Comparison of ENCODE assay signal across 8 mouse cellular contexts in the genomic region with DNA sequence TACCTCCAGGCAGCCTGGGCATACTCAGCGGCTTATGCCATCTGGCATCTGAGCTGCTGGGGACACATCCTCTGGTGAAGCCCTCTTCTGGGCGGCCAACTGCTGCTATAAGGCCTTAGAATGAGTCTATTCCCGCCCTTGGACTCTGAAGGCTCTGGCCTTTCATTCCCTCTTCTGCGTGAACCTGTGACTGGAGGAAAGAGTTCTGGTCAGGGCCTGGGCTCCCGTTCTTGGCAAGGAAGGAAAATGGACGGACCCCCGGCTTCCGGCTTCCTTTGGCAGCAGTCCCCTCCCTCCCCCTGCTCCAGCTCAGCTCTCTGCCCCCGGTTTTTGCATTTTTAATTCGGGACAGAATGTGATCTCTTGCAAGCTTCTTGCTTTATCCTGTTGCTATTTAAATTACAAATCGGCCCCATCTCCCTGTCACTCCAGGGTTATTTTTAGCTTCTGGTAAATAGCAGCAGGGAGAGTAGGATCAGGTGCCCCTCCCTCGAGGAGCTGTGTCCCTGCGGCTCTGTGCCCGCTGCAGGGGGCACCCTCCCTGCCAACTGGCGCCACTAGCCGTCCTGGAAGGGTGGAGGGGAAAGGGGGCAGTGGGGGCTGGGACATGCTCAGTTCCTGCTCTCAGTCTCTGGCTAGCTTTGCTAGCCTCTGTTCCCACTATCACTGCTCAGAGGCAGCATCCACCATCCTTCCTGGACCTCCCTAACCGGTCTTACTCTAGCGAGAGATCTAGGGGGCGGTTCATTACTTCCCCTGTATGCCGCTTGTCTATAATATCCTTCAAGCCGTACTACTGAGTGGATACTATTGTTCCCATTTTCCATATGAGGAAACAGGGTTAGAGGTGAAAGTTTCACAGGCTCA. TPM values are rescaled to one million over a fixed set of nuclear protein-coding genes. Genes with fewer than 3 reads are reported as not detected.
DNase-seq lines count a peak whose midpoint lies in the region; ATAC-seq and TF ChIP-seq lines count a peak whose summit lies in the region.

No protein-coding gene starts in this region.

- TF ChIP-seq CTCF in small intestine, adult 2 months (IDR thresholded peaks at IDR 0.05; ENCODE audit: extremely low read depth, insufficient read length, insufficient replicate concordance, low read depth, low read length): no peak

- H3K4me2 ChIP-seq in kidney, embryonic 15.5 days: peak overlapping the region; percentile 32
- peak overlapping the region; percentile 40 for H3K4me2 ChIP-seq in lung, embryonic 16.5 days (ENCODE audit: low read depth, low read length)

- WGBS in kidney, embryonic 15.5 days: 23% methylated on average over 21 of the region's 21 CpGs
- WGBS in lung, embryonic 16.5 days: 19% methylated on average over 21 of the region's 21 CpGs
- WGBS in small intestine, adult 2 months: 66% methylated on average over 21 of the region's 21 CpGs

- peak; percentile 55 for DNase-seq in adrenal gland, postnatal 14 days
- DNase-seq in adrenal gland, adult 8-10 months: no peak
- peak; percentile 83 to 91 for DNase-seq in cerebellum, postnatal 10 days
- DNase-seq in heart, adult 8-10 months (ENCODE audit: low spot score): peak; percentile 53
- no peak for DNase-seq in thymus, postnatal 0 days (ENCODE audit: low spot score)

- H3K9me3 ChIP-seq in kidney, embryonic 15.5 days (replicated peaks): no peaks in the 10 kb centered on the region
- no peaks in the 10 kb centered on the region for H3K9me3 ChIP-seq in lung, embryonic 16.5 days (ENCODE audit: control insufficient read depth, low read length)

- H3K4me3 ChIP-seq in kidney, embryonic 15.5 days (replicated peaks): no peak overlapping the region
- no peak overlapping the region for H3K4me3 ChIP-seq in lung, embryonic 16.5 days (ENCODE audit: low read length)
- H3K4me3 ChIP-seq in small intestine, adult 2 months (ENCODE audit: low read depth, low read length): no peak overlapping the region

- H3K36me3 ChIP-seq in kidney, embryonic 15.5 days: no peaks in the 10 kb centered on the region
- H3K36me3 ChIP-seq in lung, embryonic 16.5 days (ENCODE audit: control insufficient read depth, insufficient read depth, low read length): no peaks in the 10 kb centered on the region
- no peaks in the 10 kb centered on the region for H3K36me3 ChIP-seq in small intestine, adult 2 months (ENCODE audit: control insufficient read depth, insufficient read depth, low read length)

- ATAC-seq in kidney, embryonic 15.5 days (replicated peaks; ENCODE audit: low FRiP score): peak; percentile 31; the same call in 1 of the 2 replicates
- peak; percentile 63 for ATAC-seq in lung, embryonic 16.5 days (ENCODE audit: low read depth)

- no peak for TF ChIP-seq POLR2A in small intestine, adult 2 months (IDR thresholded peaks at IDR 0.05; ENCODE audit: low read depth, low read length)

- H3K27ac ChIP-seq in kidney, embryonic 15.5 days: peak overlapping the region; percentile 84
- H3K27ac ChIP-seq in lung, embryonic 16.5 days (ENCODE audit: low read length): peak overlapping the region; percentile 94
- peak overlapping the region; percentile 36; the same call in 1 of the 2 replicates for H3K27ac ChIP-seq in small intestine, adult 2 months (ENCODE audit: insufficient read depth, low read depth, low read length)

- H3K9ac ChIP-seq in kidney, embryonic 15.5 days: no peak overlapping the region
- H3K9ac ChIP-seq in lung, embryonic 16.5 days (ENCODE audit: low read length): peak overlapping the region; percentile 43

- peaks cover 50% of the 10 kb centered on the region for H3K4me1 ChIP-seq in kidney, embryonic 15.5 days
- H3K4me1 ChIP-seq in lung, embryonic 16.5 days (replicated peaks; ENCODE audit: control insufficient read depth, insufficient read depth, low read length): peaks cover 30% of the 10 kb centered on the region
- H3K4me1 ChIP-seq in small intestine, adult 2 months (ENCODE audit: control insufficient read depth, insufficient read depth, insufficient read length, low read length): peaks cover 11% of the 10 kb centered on the region

- H3K27me3 ChIP-seq in kidney, embryonic 15.5 days: peaks cover 55% of the 10 kb centered on the region
- peaks cover 25% of the 10 kb centered on the region for H3K27me3 ChIP-seq in lung, embryonic 16.5 days (ENCODE audit: control insufficient read depth, insufficient read depth, low read depth, low read length)
- H3K27me3 ChIP-seq in small intestine, adult 2 months (ENCODE audit: control insufficient read depth, insufficient read depth, low read length): peaks cover 17% of the 10 kb centered on the region

RNA-seq across cellular contexts. Expression of gene Dgkz, which starts 4.2 kb away (rescaled TPM):
- 56.4 and 79.0 TPM in 2 replicates for total RNA-seq in adrenal gland, postnatal 14 days (2021)
- total RNA-seq in adrenal gland, adult 8-10 months (2022): 10 to 100 TPM; 47.7 to 87.4 (median 66.3) TPM
- 10 to 100 TPM; 31.4 to 49.0 (median 42.7) TPM for total RNA-seq in heart, adult 8-10 months (2022)
- polyA plus RNA-seq in kidney, embryonic 15.5 days (2015; fragmentation: Nextera tagmentation; extraction: Ambion mirVana): 37.7 and 46.7 TPM in 2 replicates
- polyA plus RNA-seq in lung, embryonic 16.5 days (2015; fragmentation: Nextera tagmentation; extraction: Ambion mirVana): 55.9 and 59.7 TPM in 2 replicates
- polyA plus RNA-seq in small intestine, adult 2 months (2012; rRNA removed): 165 and 295 TPM in 2 replicates
- 70.9 and 81.0 TPM in 2 replicates for polyA plus RNA-seq in thymus, postnatal 0 days (2015; fragmentation: Nextera tagmentation; extraction: Ambion mirVana)

RNA-seq across cellular contexts. Expression of gene Gm9821, which starts 26.0 kb away (rescaled TPM):
- total RNA-seq in adrenal gland, postnatal 14 days (2021): not detected in 2 replicates
- total RNA-seq in adrenal gland, adult 8-10 months (2022): not detected
- total RNA-seq in heart, adult 8-10 months (2022): not detected
- 0.49 and 0.53 TPM in 2 replicates for polyA plus RNA-seq in kidney, embryonic 15.5 days (2015; fragmentation: Nextera tagmentation; extraction: Ambion mirVana)
- polyA plus RNA-seq in lung, embryonic 16.5 days (2015; fragmentation: Nextera tagmentation; extraction: Ambion mirVana): 0.33 and 0.88 TPM in 2 replicates
- not detected in 2 replicates for polyA plus RNA-seq in small intestine, adult 2 months (2012; rRNA removed)
- polyA plus RNA-seq in thymus, postnatal 0 days (2015; fragmentation: Nextera tagmentation; extraction: Ambion mirVana): 2.5 and 3.4 TPM in 2 replicates

RNA-seq across cellular contexts. Expression of gene Mdk, which starts 39.4 kb away (rescaled TPM):
- 14.6 and 17.5 TPM in 2 replicates for total RNA-seq in adrenal gland, postnatal 14 days (2021)
- 10 to 100 TPM in 2 of 4 experiments, 1 to 10 TPM in 2; 7.7 to 13.1 (median 9.1) TPM for total RNA-seq in adrenal gland, adult 8-10 months (2022)
- 1 to 10 TPM; 1.5 to 4.3 (median 3.4) TPM for total RNA-seq in heart, adult 8-10 months (2022)
- polyA plus RNA-seq in kidney, embryonic 15.5 days (2015; fragmentation: Nextera tagmentation; extraction: Ambion mirVana): 1,215 and 1,266 TPM in 2 replicates
- 680 and 776 TPM in 2 replicates for polyA plus RNA-seq in lung, embryonic 16.5 days (2015; fragmentation: Nextera tagmentation; extraction: Ambion mirVana)
- 2.4 and 5.9 TPM in 2 replicates for polyA plus RNA-seq in small intestine, adult 2 months (2012; rRNA removed)
- 118 and 153 TPM in 2 replicates for polyA plus RNA-seq in thymus, postnatal 0 days (2015; fragmentation: Nextera tagmentation; extraction: Ambion mirVana)

RNA-seq across cellular contexts. Expression of gene Chrm4, which starts 44.4 kb away (rescaled TPM):
- 1.2 and 1.5 TPM in 2 replicates for total RNA-seq in adrenal gland, postnatal 14 days (2021)
- 1 to 10 TPM; 1.0 to 4.2 (median 2.6) TPM for total RNA-seq in adrenal gland, adult 8-10 months (2022)
- not detected for total RNA-seq in heart, adult 8-10 months (2022)
- polyA plus RNA-seq in kidney, embryonic 15.5 days (2015; fragmentation: Nextera tagmentation; extraction: Ambion mirVana): 0.42 TPM in 1 of 2 replicates, not detected in the other
- polyA plus RNA-seq in lung, embryonic 16.5 days (2015; fragmentation: Nextera tagmentation; extraction: Ambion mirVana): 0.10 TPM in 1 of 2 replicates, not detected in the other
- 2.2 and 2.9 TPM in 2 replicates for polyA plus RNA-seq in small intestine, adult 2 months (2012; rRNA removed)
- polyA plus RNA-seq in thymus, postnatal 0 days (2015; fragmentation: Nextera tagmentation; extraction: Ambion mirVana): 0.09 and 0.12 TPM in 2 replicates

RNA-seq across cellular contexts. Expression of gene Creb3l1, which starts 52.8 kb away (rescaled TPM):
- 11.7 and 12.6 TPM in 2 replicates for total RNA-seq in adrenal gland, postnatal 14 days (2021)
- 10 to 100 TPM in 2 of 4 experiments, 1 to 10 TPM in 2; 5.2 to 22.4 (median 9.8) TPM for total RNA-seq in adrenal gland, adult 8-10 months (2022)
- total RNA-seq in heart, adult 8-10 months (2022): 1 to 10 TPM; 2.5 to 4.0 (median 3.1) TPM
- 14.0 and 14.9 TPM in 2 replicates for polyA plus RNA-seq in kidney, embryonic 15.5 days (2015; fragmentation: Nextera tagmentation; extraction: Ambion mirVana)
- 13.3 and 15.1 TPM in 2 replicates for polyA plus RNA-seq in lung, embryonic 16.5 days (2015; fragmentation: Nextera tagmentation; extraction: Ambion mirVana)
- polyA plus RNA-seq in small intestine, adult 2 months (2012; rRNA removed): 22.5 and 25.4 TPM in 2 replicates
- 1.5 TPM in 2 replicates for polyA plus RNA-seq in thymus, postnatal 0 days (2015; fragmentation: Nextera tagmentation; extraction: Ambion mirVana)

Comparison
In these comparisons a context has a peak if more than half of its experiments do, and no peak if none do; other contexts are left out.
1. DNase-seq: peak in adrenal gland, postnatal 14 days (single experiment), cerebellum, postnatal 10 days (2 of 2) and heart, adult 8-10 months (single experiment); none in adrenal gland, adult 8-10 months (single experiment) and thymus, postnatal 0 days (single experiment).
2. H3K27ac ChIP-seq: peak in every context shown above with its lines; median percentile 94 in lung, embryonic 16.5 days; 84 in kidney, embryonic 15.5 days; 36 in small intestine, adult 2 months.
3. RNA of gene Mdk, which starts 39.4 kb away (polyA plus RNA-seq): 1,215 to 1,266 TPM in kidney, embryonic 15.5 days, 680 to 776 TPM in lung, embryonic 16.5 days and 118 to 153 TPM in thymus, postnatal 0 days; 2.4 to 5.9 TPM in small intestine, adult 2 months; every median in the first group is over 10 times any median in the second.